In genomic region chr2:146117191-146117914, GRCm38 (mm10) we compare ENCODE assay signal across 14 mouse cellular contexts.
DNase-seq lines count a peak whose midpoint lies in the region; ATAC-seq lines count a peak whose summit lies in the region.
"Had no signal": no experiment of that assay in that cellular context is flagged by ENCODE, and none has a peak within 500 bp of the region (broad histone marks: within the 10 kb centered on the region; RNA-seq: fewer than 3 reads in every experiment).

No protein-coding gene starts in this region.

- peaks cover 5% of the 10 kb centered on the region; the same call in 1 of the 2 replicates for H3K4me1 ChIP-seq in hindbrain, embryonic 11.5 days (replicated peaks; ENCODE audit: control insufficient read depth, insufficient read depth, low read length)
- H3K4me1 ChIP-seq in hindbrain, embryonic 14.5 days (replicated peaks; ENCODE audit: control insufficient read depth, insufficient read depth, low read length): 0 out of 2 replicates have a peak, but pooled peaks cover 6% of the 10 kb centered on the region
- peaks cover 16% of the 10 kb centered on the region for H3K4me1 ChIP-seq in forebrain, embryonic 12.5 days
- peaks cover 16% of the 10 kb centered on the region; the same call in 1 of the 2 replicates for H3K4me1 ChIP-seq in neural tube, embryonic 12.5 days

- H3K27me3 ChIP-seq in hindbrain, embryonic 11.5 days (ENCODE audit: control insufficient read depth, insufficient read depth, low read length): no peaks in the 10 kb centered on the region
- H3K27me3 ChIP-seq in hindbrain, embryonic 14.5 days (ENCODE audit: control insufficient read depth, insufficient read depth, low read length): no peaks in the 10 kb centered on the region; the same call in 1 of the 2 replicates
- H3K27me3 ChIP-seq in forebrain, embryonic 12.5 days: peaks cover 9% of the 10 kb centered on the region; the same call in 1 of the 2 replicates
- H3K27me3 ChIP-seq in neural tube, embryonic 12.5 days (replicated peaks): no peaks in the 10 kb centered on the region

- peak; percentile 65 for DNase-seq in hindbrain, embryonic 11.5 days (ENCODE audit: low spot score)
- no peak for DNase-seq in hindbrain, embryonic 14.5 days (ENCODE audit: low spot score)
- peak; percentile 8 for DNase-seq in ZHBTc4 (ENCODE audit: low read depth, low spot score)
- no peak for DNase-seq in cerebellum, adult 9-10 months
- DNase-seq in cerebellum, adult 11-12 months: no peak
- DNase-seq: B cell, adult 2 months; cerebellum, adult 18-20 months; heart, adult 2 months; right cerebral cortex, postnatal 14 days had no signal

- ATAC-seq in hindbrain, embryonic 11.5 days (ENCODE audit: low FRiP score): peak; percentile 75
- no peak; the same call in 1 of the 2 replicates for ATAC-seq in hindbrain, embryonic 14.5 days (ENCODE audit: low FRiP score)
- peak; percentile 59; the same call in 1 of the 2 replicates for ATAC-seq in forebrain, embryonic 12.5 days (ENCODE audit: low FRiP score)
- peak; percentile 64; the same call in 1 of the 2 replicates for ATAC-seq in neural tube, embryonic 12.5 days (ENCODE audit: low FRiP score, low read depth)
- no peak for ATAC-seq in erythroid progenitor cell, adult 5-6 weeks (replicated peaks; ENCODE audit: low FRiP score, poor library complexity, severe bottlenecking)
- ATAC-seq: intestine, postnatal 0 days had no signal

- no peaks in the 10 kb centered on the region for H3K9me3 ChIP-seq in hindbrain, embryonic 11.5 days (ENCODE audit: control insufficient read depth, low read length)
- H3K9me3 ChIP-seq in hindbrain, embryonic 14.5 days (ENCODE audit: control insufficient read depth, low read length): no peaks in the 10 kb centered on the region
- H3K9me3 ChIP-seq in forebrain, embryonic 12.5 days: no peaks in the 10 kb centered on the region
- no peaks in the 10 kb centered on the region for H3K9me3 ChIP-seq in neural tube, embryonic 12.5 days

- no peaks in the 10 kb centered on the region for H3K36me3 ChIP-seq in hindbrain, embryonic 11.5 days (ENCODE audit: control insufficient read depth, insufficient read depth, low read length)
- H3K36me3 ChIP-seq in hindbrain, embryonic 14.5 days (replicated peaks; ENCODE audit: control insufficient read depth, insufficient read depth): no peaks in the 10 kb centered on the region
- no peaks in the 10 kb centered on the region for H3K36me3 ChIP-seq in forebrain, embryonic 12.5 days (replicated peaks)
- no peaks in the 10 kb centered on the region for H3K36me3 ChIP-seq in neural tube, embryonic 12.5 days
- H3K36me3 ChIP-seq: G1E had no signal

- H3K4me2 ChIP-seq in hindbrain, embryonic 11.5 days (replicated peaks; ENCODE audit: low read depth, low read length): no peak overlapping the region
- H3K4me2 ChIP-seq in hindbrain, embryonic 14.5 days (replicated peaks): no peak overlapping the region
- no peak overlapping the region; the same call in 1 of the 2 replicates for H3K4me2 ChIP-seq in forebrain, embryonic 12.5 days
- H3K4me2 ChIP-seq in neural tube, embryonic 12.5 days (replicated peaks): peak overlapping the region; percentile 33

- no peak overlapping the region for H3K9ac ChIP-seq in hindbrain, embryonic 11.5 days (ENCODE audit: low read depth, low read length)
- H3K9ac ChIP-seq in hindbrain, embryonic 14.5 days: no peak overlapping the region
- no peak overlapping the region for H3K9ac ChIP-seq in forebrain, embryonic 12.5 days
- H3K9ac ChIP-seq in neural tube, embryonic 12.5 days: no peak overlapping the region

- no peak overlapping the region for H3K27ac ChIP-seq in hindbrain, embryonic 11.5 days (ENCODE audit: low read depth, low read length)
- H3K27ac ChIP-seq in hindbrain, embryonic 14.5 days: no peak overlapping the region
- no peak overlapping the region for H3K27ac ChIP-seq in forebrain, embryonic 12.5 days
- no peak overlapping the region for H3K27ac ChIP-seq in neural tube, embryonic 12.5 days
- H3K27ac ChIP-seq: heart, adult 2 months had no signal

- H3K4me3 ChIP-seq in hindbrain, embryonic 11.5 days (ENCODE audit: low read depth, low read length): no peak overlapping the region
- H3K4me3 ChIP-seq in hindbrain, embryonic 14.5 days (replicated peaks; ENCODE audit: low read length): no peak overlapping the region
- H3K4me3 ChIP-seq in forebrain, embryonic 12.5 days (replicated peaks): no peak overlapping the region
- H3K4me3 ChIP-seq in neural tube, embryonic 12.5 days: no peak overlapping the region
- H3K4me3 ChIP-seq: heart, adult 2 months had no signal

- 24% methylated on average over 17 of the region's 17 CpGs for WGBS in hindbrain, embryonic 11.5 days
- WGBS in hindbrain, embryonic 14.5 days: 14% methylated on average over 17 of the region's 17 CpGs
- 24% methylated on average over 17 of the region's 17 CpGs for WGBS in forebrain, embryonic 12.5 days
- WGBS in neural tube, embryonic 12.5 days: 21% methylated on average over 17 of the region's 17 CpGs

Comparison
In these comparisons a context has a peak if more than half of its experiments do, and no peak if none do; other contexts are left out.
1. ATAC-seq: peak in hindbrain, embryonic 11.5 days (single experiment), forebrain, embryonic 12.5 days (single experiment) and neural tube, embryonic 12.5 days (single experiment); none in hindbrain, embryonic 14.5 days (single experiment) and erythroid progenitor cell, adult 5-6 weeks (single experiment).
2. DNase-seq: peak in hindbrain, embryonic 11.5 days (single experiment) and ZHBTc4 (single experiment); none in hindbrain, embryonic 14.5 days (single experiment), cerebellum, adult 9-10 months (single experiment) and cerebellum, adult 11-12 months (single experiment).